Mouse (Mus musculus): Measurements from ENCODE around the gene Gm7358. TPM values are rescaled to one million over a fixed set of nuclear protein-coding genes. Genes with fewer than 3 reads are reported as not detected.
"Not testable (repeated sequence)": the region's sequence is repeated elsewhere in the genome, so short reads cannot be mapped to it uniquely, and the experiment has no call there.

Gene Gm7358
- polyA plus RNA-seq (2014; fragmentation: Nextera tagmentation; extraction: Ambion mirVana) = not detected in 2 replicates

- not testable (repeated sequence) for H3K9me3 ChIP-seq (ENCODE audit: control insufficient read depth, low read length); H3K4me2 ChIP-seq; DNase-seq (ENCODE audit: low spot score); H3K27me3 ChIP-seq (replicated peaks; ENCODE audit: control insufficient read depth, insufficient read depth, low read length); H3K36me3 ChIP-seq (ENCODE audit: control insufficient read depth, insufficient read depth, low read length); H3K4me3 ChIP-seq (ENCODE audit: low read depth, low read length); ATAC-seq (replicated peaks; ENCODE audit: low FRiP score); H3K4me1 ChIP-seq (replicated peaks; ENCODE audit: control insufficient read depth, insufficient read depth, low read length); H3K9ac ChIP-seq (ENCODE audit: low read depth, low read length); H3K27ac ChIP-seq (ENCODE audit: low read depth, low read length)
- WGBS = no CpG with 5 or more reads among the region's 2 CpGs
Observed at GRCm38 (mm10) chr17:14059431-14059830, at the start of gene Gm7358. Gm7358 (minus strand) TSS chr17:14059531.

- not testable (repeated sequence) for DNase-seq (ENCODE audit: low spot score); H3K4me2 ChIP-seq; H3K4me3 ChIP-seq (ENCODE audit: low read depth, low read length); H3K27ac ChIP-seq (ENCODE audit: low read depth, low read length); H3K9me3 ChIP-seq (ENCODE audit: control insufficient read depth, low read length); H3K27me3 ChIP-seq (replicated peaks; ENCODE audit: control insufficient read depth, insufficient read depth, low read length); H3K9ac ChIP-seq (ENCODE audit: low read depth, low read length); H3K4me1 ChIP-seq (replicated peaks; ENCODE audit: control insufficient read depth, insufficient read depth, low read length); ATAC-seq (replicated peaks; ENCODE audit: low FRiP score); H3K36me3 ChIP-seq (ENCODE audit: control insufficient read depth, insufficient read depth, low read length)
- WGBS = 25% methylated on average over 3 of the region's 3 CpGs
Observed at GRCm38 (mm10) chr17:14103018-14103417, 43.7 kb upstream of the Gm7358 start.

- H3K27me3 ChIP-seq (replicated peaks; ENCODE audit: control insufficient read depth, insufficient read depth, low read length); H3K9ac ChIP-seq (ENCODE audit: low read depth, low read length); H3K27ac ChIP-seq (ENCODE audit: low read depth, low read length); H3K36me3 ChIP-seq (ENCODE audit: control insufficient read depth, insufficient read depth, low read length); H3K4me1 ChIP-seq (replicated peaks; ENCODE audit: control insufficient read depth, insufficient read depth, low read length); H3K4me3 ChIP-seq (ENCODE audit: low read depth, low read length); H3K9me3 ChIP-seq (ENCODE audit: control insufficient read depth, low read length); ATAC-seq (replicated peaks; ENCODE audit: low FRiP score); DNase-seq (ENCODE audit: low spot score); H3K4me2 ChIP-seq: not testable (repeated sequence)
- WGBS = 12% methylated on average over 1 of the region's 1 CpGs
Observed at GRCm38 (mm10) chr17:14101446-14101980, 42.2 kb upstream of the Gm7358 start.

GRCm38 (mm10) chr17:14099886-14100285 lies 40.6 kb upstream of the Gm7358 start:
- not testable (repeated sequence) for H3K4me1 ChIP-seq (replicated peaks; ENCODE audit: control insufficient read depth, insufficient read depth, low read length); H3K4me2 ChIP-seq; H3K9ac ChIP-seq (ENCODE audit: low read depth, low read length); H3K4me3 ChIP-seq (ENCODE audit: low read depth, low read length); DNase-seq (ENCODE audit: low spot score); H3K27ac ChIP-seq (ENCODE audit: low read depth, low read length); H3K36me3 ChIP-seq (ENCODE audit: control insufficient read depth, insufficient read depth, low read length); H3K9me3 ChIP-seq (ENCODE audit: control insufficient read depth, low read length); ATAC-seq (replicated peaks; ENCODE audit: low FRiP score); H3K27me3 ChIP-seq (replicated peaks; ENCODE audit: control insufficient read depth, insufficient read depth, low read length)
- WGBS = 52% methylated on average over 3 of the region's 3 CpGs

- DNase-seq (ENCODE audit: low spot score); H3K4me3 ChIP-seq (ENCODE audit: low read depth, low read length); H3K27ac ChIP-seq (ENCODE audit: low read depth, low read length); H3K36me3 ChIP-seq (ENCODE audit: control insufficient read depth, insufficient read depth, low read length); H3K27me3 ChIP-seq (replicated peaks; ENCODE audit: control insufficient read depth, insufficient read depth, low read length); H3K4me1 ChIP-seq (replicated peaks; ENCODE audit: control insufficient read depth, insufficient read depth, low read length); H3K9me3 ChIP-seq (ENCODE audit: control insufficient read depth, low read length); H3K4me2 ChIP-seq; H3K9ac ChIP-seq (ENCODE audit: low read depth, low read length): not testable (repeated sequence)
- ATAC-seq (replicated peaks; ENCODE audit: low FRiP score) = peak; percentile 53; the same call in 1 of the 2 replicates
- WGBS = 36% methylated on average over 3 of the region's 7 CpGs
Observed at GRCm38 (mm10) chr17:14094165-14094564, 34.8 kb upstream of the Gm7358 start.

- WGBS = 7% methylated on average over 1 of the region's 1 CpGs
- H3K9me3 ChIP-seq (ENCODE audit: control insufficient read depth, low read length); DNase-seq (ENCODE audit: low spot score); H3K27me3 ChIP-seq (replicated peaks; ENCODE audit: control insufficient read depth, insufficient read depth, low read length); H3K4me2 ChIP-seq; H3K27ac ChIP-seq (ENCODE audit: low read depth, low read length); H3K9ac ChIP-seq (ENCODE audit: low read depth, low read length); H3K36me3 ChIP-seq (ENCODE audit: control insufficient read depth, insufficient read depth, low read length); H3K4me1 ChIP-seq (replicated peaks; ENCODE audit: control insufficient read depth, insufficient read depth, low read length); ATAC-seq (replicated peaks; ENCODE audit: low FRiP score); H3K4me3 ChIP-seq (ENCODE audit: low read depth, low read length): not testable (repeated sequence)
Observed at GRCm38 (mm10) chr17:14086629-14087028, 27.3 kb upstream of the Gm7358 start.

GRCm38 (mm10) chr17:14041880-14042279 lies 17.5 kb downstream of the Gm7358 start:
- ATAC-seq (replicated peaks; ENCODE audit: low FRiP score); H3K4me2 ChIP-seq; H3K4me3 ChIP-seq (ENCODE audit: low read depth, low read length); H3K9me3 ChIP-seq (ENCODE audit: control insufficient read depth, low read length); H3K9ac ChIP-seq (ENCODE audit: low read depth, low read length); H3K27me3 ChIP-seq (replicated peaks; ENCODE audit: control insufficient read depth, insufficient read depth, low read length); H3K4me1 ChIP-seq (replicated peaks; ENCODE audit: control insufficient read depth, insufficient read depth, low read length); H3K36me3 ChIP-seq (ENCODE audit: control insufficient read depth, insufficient read depth, low read length); H3K27ac ChIP-seq (ENCODE audit: low read depth, low read length); DNase-seq (ENCODE audit: low spot score): not testable (repeated sequence)
- WGBS = 58% methylated on average over 1 of the region's 2 CpGs

- not testable (repeated sequence) for H3K9ac ChIP-seq (ENCODE audit: low read depth, low read length); H3K4me1 ChIP-seq (replicated peaks; ENCODE audit: control insufficient read depth, insufficient read depth, low read length); H3K9me3 ChIP-seq (ENCODE audit: control insufficient read depth, low read length); H3K4me2 ChIP-seq; H3K27me3 ChIP-seq (replicated peaks; ENCODE audit: control insufficient read depth, insufficient read depth, low read length); H3K36me3 ChIP-seq (ENCODE audit: control insufficient read depth, insufficient read depth, low read length); DNase-seq (ENCODE audit: low spot score); H3K27ac ChIP-seq (ENCODE audit: low read depth, low read length); H3K4me3 ChIP-seq (ENCODE audit: low read depth, low read length); ATAC-seq (replicated peaks; ENCODE audit: low FRiP score)
- 32% methylated on average over 1 of the region's 2 CpGs for whole genome bisulfite sequencing
Observed at GRCm38 (mm10) chr17:14037012-14037411, 22.3 kb downstream of the Gm7358 start.

- not testable (repeated sequence) for H3K36me3 ChIP-seq (ENCODE audit: control insufficient read depth, insufficient read depth, low read length); H3K9ac ChIP-seq (ENCODE audit: low read depth, low read length); H3K4me3 ChIP-seq (ENCODE audit: low read depth, low read length); H3K4me1 ChIP-seq (replicated peaks; ENCODE audit: control insufficient read depth, insufficient read depth, low read length); H3K4me2 ChIP-seq; H3K27me3 ChIP-seq (replicated peaks; ENCODE audit: control insufficient read depth, insufficient read depth, low read length); H3K9me3 ChIP-seq (ENCODE audit: control insufficient read depth, low read length); DNase-seq (ENCODE audit: low spot score); ATAC-seq (replicated peaks; ENCODE audit: low FRiP score); H3K27ac ChIP-seq (ENCODE audit: low read depth, low read length)
- 87% methylated on average over 3 of the region's 4 CpGs for WGBS
Observed at GRCm38 (mm10) chr17:14036113-14036512, 23.2 kb downstream of the Gm7358 start.
